Mouse (Mus musculus): ENCODE data around the gene Rnf20.
"Not testable (repeated sequence)": the region's sequence is repeated elsewhere in the genome, so short reads cannot be mapped to it uniquely, and the experiment has no call there.

The Rnf20 gene

GRCm38 (mm10) chr4:49631319-49632138 is at the start of gene Rnf20:
Gene Rnf20, plus strand, starts transcription at chr4:49632006.
- DNase-seq (ENCODE audit: low read depth, low spot score) = peak; percentile 96

DNA sequence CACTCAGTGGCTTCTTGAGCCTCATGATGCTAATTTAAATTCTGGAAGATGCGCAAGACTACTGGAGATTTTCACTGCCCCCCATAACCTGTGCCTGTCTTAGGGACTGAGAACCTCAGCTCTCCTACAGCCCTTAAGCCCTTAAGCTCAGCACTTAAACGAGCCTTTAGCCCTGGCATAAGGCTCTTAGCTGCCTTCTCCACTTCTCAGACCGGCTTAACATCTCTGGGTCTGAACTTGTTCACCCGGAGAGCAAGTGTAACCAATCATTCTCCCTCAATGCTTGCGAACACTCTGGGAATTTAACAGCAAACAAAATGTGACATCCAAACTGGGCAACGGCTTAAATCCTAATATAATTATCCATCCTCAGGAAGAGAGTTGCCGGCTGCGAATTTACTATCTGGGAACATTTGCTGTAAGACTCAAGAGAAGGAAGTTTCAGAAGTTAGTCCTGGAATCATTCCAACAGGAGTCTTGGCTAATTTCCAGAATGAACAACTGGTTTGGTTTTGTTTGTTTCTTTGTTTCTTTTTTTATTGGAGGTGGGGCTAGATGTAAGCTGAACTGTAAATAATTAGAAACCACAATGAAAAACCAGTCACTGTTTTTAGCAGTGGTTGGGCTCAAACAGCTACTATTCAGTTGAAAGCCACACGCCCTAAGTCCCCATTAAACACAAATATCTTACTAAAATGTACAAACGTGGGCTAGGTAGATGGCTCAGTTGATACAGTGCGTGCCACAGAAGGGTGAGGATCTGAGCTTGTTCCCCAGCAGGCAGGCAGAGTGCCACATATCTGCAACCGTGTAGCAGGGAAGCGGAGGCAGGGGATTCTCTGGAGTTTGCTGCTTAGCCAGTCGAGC is 47.6 kb upstream of the Rnf20 start:
- no peak for DNase-seq (ENCODE audit: low read depth, low spot score)

GRCm38 (mm10) chr4:49585524-49586101 is 46.2 kb upstream of the Rnf20 start:
- DNase-seq (ENCODE audit: low read depth, low spot score) = no peak

GRCm38 (mm10) chr4:49586811-49587210 is 45.0 kb upstream of the Rnf20 start:
- no peak for DNase-seq (ENCODE audit: low read depth, low spot score)

DNA sequence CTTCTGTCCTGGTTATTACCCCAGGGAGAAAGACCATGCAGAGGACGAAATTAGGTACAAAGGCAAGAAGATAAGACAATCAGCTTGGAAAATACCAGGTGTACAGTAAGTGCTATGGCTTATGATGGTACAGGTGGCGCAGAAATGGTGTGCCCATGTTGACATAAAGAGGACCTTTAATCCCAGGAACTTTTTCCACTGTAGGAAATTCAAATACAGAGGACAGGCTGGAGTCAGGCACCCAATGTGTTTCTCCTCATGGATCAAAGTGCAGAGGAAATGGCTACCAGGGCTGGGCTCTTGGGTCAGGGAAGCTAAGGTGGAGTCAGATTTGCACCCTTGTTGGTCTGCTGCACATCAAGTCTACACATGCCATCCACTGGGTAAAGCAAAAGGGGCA is 41.7 kb upstream of the Rnf20 start:
- DNase-seq (ENCODE audit: low read depth, low spot score) = no peak

DNA sequence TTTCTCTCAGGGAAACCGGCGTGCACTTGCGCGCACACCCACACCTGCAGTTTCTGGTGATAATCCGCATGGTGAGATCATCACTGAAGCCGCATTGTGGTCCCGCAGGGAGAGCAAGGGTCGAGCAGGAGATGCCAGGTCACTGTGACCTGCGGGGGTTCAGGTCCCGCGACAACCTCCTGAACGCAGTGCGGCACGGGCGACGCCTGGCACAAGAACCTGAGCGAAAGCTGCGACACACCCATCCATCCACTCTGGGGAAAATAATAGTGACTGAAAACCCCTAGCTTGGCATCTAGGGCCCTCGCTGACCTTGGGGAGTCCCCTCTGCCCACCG is 35.0 kb upstream of the Rnf20 start:
- peak; percentile 31 for DNase-seq (ENCODE audit: low read depth, low spot score)

DNA sequence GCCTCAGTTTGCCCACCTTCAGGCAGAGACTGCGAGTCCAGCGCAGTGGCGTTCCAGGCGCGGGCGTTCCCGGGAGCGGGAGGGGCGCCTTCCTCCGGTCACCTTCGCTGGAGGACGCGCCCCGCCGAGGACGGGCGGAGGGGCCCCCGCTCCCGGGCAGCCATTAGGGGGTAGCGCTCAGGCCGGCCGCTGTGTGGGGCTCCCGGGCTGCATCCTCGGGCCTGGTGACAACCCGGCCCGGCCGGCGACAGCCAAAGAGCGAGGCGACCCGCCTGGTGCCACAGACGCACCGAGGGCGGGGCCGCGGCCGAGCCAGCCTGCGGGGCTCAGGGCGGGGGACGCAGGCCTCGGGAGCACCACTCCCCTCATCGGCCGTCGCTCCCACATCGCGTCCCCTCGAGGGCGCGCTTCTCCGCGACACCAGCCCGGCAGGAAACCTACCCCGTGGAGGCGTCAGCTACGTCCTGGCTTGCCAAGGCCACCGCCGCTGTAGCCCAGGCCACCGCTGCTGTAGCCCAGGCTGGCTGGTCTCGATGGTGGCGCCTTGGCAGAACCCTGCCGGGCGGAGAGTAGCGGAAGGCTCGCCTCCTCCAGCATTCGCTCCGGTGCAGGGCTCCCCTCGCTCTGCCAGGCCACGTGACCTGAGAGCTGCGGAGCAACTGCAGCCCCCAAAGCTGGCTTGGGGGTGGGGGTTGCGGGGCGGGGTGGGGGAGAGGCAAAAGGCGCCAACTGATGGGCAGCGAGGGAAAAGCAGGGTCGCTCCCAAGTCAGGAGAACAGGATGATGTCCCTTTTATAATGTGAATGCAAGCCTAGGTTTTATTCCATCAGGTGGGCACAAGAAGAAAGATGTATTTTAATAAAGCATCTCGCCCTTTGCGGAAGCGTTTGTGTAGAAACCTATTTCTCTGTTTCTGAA is 34.4 kb upstream of the Rnf20 start, which contains the start of gene Tmem246:
TSS of gene Tmem246 (minus strand) at position 694 of the 918 bp plus-strand sequence.
- peak; percentile 54 for DNase-seq (ENCODE audit: low read depth, low spot score)

DNA sequence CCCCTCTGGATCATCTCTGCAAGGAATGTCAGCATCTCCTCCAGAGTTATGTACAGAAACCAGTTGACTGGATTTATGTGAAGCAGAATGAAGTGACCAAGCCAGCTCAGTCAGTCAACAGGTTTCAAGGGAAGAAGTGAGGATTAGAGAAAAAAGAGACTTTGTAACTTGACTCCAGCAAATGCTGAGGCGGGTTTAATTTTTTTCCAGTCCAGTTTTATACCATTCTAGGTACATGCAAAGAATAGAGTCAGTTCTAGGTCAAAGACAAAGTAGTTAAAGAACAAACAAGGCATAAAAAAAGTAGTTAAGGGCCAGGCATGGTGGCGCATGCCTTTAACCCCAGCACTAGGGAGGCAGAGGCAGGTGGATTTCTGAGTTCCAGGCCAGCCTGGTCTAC is 28.6 kb upstream of the Rnf20 start:
- DNase-seq (ENCODE audit: low read depth, low spot score) = no peak

- DNase-seq (ENCODE audit: low read depth, low spot score) = peak; percentile 27
Measured at GRCm38 (mm10) chr4:49604016-49604546, 27.7 kb upstream of the Rnf20 start.

- no peak for DNase-seq (ENCODE audit: low read depth, low spot score)
Measured at GRCm38 (mm10) chr4:49604616-49605015, 27.2 kb upstream of the Rnf20 start.

GRCm38 (mm10) chr4:49605459-49605858 is 26.3 kb upstream of the Rnf20 start:
- DNase-seq (ENCODE audit: low read depth, low spot score) = no peak

DNA sequence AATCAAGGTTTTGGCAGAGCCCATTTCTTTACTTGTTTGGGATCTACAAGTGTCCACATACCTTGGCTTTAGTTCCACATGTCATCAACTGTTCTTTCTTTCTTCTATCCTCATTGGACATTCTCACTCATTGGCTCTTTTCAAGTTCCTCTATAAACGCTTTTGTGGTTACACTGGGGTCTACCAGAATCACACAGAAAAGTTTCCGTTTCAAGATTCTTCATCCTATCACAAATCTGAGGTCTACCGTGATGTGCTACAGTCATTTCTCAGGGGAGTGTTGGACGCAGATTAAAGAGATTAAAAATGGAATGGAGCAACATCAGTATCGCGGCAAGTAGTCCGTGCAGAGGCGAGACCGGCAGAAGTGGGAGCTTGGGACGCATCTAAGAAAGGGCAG is 14.9 kb upstream of the Rnf20 start:
- no peak for DNase-seq (ENCODE audit: low read depth, low spot score)

- not testable (repeated sequence) for DNase-seq (ENCODE audit: low read depth, low spot score)
Measured at GRCm38 (mm10) chr4:49619861-49620260, 11.9 kb upstream of the Rnf20 start.

DNA sequence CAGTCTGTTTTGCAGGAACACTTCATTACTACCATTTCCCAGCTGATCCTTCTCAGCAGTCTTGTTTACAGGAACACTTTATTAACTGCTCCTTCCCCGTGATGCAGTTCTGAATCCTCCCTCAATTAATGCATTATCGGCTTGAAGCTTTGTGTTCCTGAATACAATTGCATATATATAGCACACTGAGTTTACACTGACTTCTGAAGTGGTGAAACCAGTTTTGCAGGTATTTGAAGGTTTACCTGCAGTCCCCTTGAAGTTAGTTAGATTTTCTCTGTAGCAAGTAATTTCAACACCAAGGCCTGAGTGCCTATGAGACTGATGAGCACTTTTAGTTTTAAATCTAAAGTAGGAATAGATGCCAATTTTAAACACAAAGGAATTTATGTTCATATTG is 9.5 kb upstream of the Rnf20 start:
- DNase-seq (ENCODE audit: low read depth, low spot score) = peak; percentile 15

DNA sequence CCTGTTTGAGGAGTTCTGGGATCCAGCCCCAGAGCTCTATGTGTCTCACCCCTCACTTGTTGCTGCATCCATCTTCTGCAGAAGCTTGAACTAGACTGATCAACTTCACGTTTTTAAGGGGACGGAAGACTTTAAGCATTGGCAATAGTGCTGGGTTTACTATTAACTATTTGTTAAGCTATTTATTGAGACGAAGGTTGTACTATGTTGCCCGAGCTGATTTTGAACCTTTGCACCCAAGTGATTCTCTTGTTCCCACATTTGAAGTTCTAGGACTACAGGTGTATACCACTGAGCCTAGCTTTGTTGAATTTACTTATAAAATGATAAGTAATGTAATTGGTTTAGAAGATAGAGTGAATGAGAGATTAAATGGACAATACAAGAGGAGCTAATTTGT is 7.9 kb upstream of the Rnf20 start:
- DNase-seq (ENCODE audit: low read depth, low spot score) = no peak

- DNase-seq (ENCODE audit: low read depth, low spot score) = not testable (repeated sequence)
Measured at GRCm38 (mm10) chr4:49624969-49625368, 6.8 kb upstream of the Rnf20 start.

DNA sequence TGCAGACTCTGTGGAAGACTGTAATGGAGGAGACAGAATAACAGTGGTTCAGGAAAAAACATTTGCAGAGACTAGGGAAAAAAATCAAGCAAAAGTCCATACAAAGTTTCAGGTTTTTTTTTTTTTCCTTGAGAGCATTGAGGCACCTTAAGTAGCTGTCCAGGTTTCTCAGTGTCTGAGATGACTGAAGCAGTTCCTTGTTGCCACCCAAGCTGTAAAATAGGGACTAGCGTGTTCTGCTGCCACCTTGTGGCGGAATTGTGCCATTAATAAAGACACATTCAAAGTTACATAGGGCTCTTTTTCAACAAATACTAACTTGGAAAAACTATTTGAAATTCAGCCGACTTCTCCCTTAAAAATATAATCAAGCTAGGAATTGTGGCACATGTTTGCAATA is 4.8 kb upstream of the Rnf20 start:
- DNase-seq (ENCODE audit: low read depth, low spot score) = peak; percentile 74

DNA sequence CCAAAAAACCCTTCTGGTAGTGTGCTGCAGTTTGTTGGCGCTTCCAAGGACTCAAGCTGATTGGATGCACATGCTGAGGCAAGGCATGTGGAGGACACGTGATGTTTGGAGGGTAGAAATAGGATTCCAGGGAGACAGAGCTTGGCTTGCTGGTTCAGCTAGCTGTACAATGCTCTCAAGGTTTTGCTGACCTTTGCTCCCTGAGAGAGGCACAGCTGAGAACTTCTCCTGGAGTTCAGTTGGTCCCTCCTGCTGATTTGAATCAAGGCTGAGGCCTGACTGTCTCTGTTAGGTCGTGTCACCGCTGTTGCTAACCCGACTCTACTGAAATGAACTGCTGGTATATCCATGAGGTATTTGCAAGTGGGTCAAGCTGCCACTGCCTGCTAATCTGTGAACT is 2.9 kb upstream of the Rnf20 start:
- DNase-seq (ENCODE audit: low read depth, low spot score) = peak; percentile 8

DNA sequence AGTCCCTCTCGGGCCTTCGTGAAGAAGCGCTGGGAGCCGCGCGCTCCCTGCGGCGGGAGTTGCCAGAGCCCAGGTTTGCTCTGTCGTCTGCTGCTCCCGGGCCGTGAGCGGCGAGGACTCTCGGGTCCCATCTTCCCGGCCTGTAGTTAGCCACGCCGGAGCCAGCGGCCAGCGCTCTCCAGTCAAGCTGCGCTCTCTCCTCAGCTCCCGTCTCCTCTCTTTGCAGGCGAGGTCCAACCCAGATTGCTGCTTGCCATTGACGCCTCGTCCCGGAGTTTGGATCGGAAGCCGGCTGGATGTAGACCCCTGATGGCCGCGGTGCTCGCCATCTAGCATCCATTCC is 304 bp downstream of the Rnf20 start:
- no peak for DNase-seq (ENCODE audit: low read depth, low spot score)

GRCm38 (mm10) chr4:49637821-49638220 is 6.0 kb downstream of the Rnf20 start:
- DNase-seq (ENCODE audit: low read depth, low spot score) = no peak

DNA sequence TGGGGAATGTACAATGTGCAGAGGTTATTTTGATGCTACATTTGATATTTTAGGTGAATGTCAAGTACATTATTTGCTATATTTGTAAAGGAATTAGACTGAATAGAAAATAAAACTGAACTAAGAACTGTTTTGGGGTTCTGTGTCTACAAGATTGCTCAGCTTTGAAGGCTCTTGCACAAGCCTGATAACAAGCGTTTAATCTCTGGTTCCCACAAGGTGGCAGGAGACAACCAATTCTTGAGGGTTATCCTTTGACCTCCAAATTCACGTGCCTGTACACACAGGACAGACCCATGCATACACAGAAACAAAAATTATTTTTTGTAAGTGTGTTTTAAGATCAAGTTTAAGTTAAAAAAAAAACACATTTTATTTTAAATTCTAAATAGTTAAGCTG is 8.1 kb downstream of the Rnf20 start:
- DNase-seq (ENCODE audit: low read depth, low spot score) = no peak

Measured in R1 (cell line).